Mouse (Mus musculus): ENCODE measurements around the gene Cdk15.

Gene Cdk15

DNA sequence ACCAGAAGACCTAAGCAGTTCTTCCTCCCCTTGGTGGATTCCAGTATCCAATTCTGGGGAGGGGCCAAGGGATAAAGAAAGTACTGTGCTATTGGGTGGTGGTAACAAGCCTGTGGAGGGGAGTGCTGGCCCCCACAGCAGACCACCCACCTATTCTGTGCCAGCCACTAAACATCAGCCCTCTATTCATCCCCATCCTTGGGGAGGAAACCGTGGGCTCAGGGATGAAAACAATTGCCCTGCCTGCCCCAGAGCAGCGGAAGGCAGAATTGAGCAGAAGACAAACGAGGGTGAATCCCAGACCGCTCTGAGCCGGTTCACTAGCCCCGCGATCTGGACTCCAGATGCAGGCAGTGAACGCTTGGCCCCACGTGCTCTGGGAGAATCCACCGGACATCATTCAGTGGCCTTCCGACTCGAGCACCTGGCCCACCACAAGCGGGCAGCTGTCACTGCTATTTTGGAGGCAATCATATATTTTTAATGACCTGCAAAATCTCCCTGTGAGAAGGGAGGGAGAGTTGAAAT, 119.4 kb downstream of the Cdk15 start:
- DNase-seq (ENCODE audit: low spot score in 2 of 2) = no peak

DNA sequence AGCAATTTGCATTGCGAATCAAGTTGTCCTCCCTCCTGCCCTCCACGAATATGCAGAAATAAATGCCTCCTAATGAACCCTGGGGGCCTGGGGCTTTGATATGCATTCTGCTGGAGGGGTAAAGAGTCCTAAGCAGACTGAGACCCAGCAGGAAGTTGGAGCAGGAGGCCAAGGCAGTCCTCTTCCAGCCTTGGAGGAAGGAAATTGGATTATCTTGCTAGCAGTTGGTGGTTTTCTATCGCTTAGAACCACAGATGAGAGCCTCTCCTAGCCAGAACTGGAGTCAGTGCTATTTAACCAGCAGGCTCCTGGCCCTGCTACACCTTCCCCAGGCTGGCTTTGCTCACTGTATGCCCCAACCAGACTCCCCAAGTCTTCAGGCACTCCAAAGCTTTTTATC, 119.9 kb downstream of the Cdk15 start:
- no peak for DNase-seq (ENCODE audit: low spot score in 2 of 2)

DNA sequence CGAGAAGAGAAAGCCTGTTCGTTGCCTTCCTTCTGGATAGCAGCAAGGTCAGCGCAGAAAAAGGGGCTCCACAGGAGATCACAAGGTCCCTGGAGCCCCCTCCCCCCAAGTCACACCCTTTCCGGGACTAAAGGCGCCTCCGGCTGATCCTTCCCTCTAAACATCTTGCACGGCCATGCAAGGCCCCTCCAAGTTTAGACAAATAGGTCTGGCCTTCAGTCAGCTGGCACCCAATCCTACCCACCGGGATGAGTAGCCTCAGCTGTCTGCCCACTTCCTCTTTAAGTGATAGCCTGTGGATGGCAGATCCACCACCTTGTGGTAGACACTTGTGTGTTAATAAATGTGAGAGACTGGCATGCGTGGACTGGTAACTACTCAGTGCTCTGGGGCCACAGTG, 120.6 kb downstream of the Cdk15 start:
- no peak for DNase-seq (ENCODE audit: low spot score in 2 of 2)

DNA sequence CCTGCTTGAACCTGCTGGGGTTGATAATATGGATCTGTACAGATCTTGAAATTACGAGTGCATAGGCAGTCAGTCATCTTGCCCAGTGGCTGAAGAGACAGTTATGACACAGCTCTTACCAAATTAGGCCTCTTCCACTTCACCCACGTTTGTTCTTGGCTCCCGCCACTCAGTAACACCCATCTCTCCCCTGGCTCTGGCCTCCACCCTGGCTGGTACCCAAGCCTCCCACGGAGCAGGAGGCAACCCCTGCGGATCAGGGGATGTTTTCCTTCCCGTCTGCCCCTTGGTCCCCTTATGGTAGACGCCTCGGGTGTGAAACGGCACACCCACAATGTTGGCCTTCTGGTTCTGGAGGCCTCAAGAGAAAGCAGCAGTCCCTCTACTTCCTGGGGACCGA, 124.2 kb downstream of the Cdk15 start:
- DNase-seq (ENCODE audit: low spot score in 2 of 2) = no peak

DNA sequence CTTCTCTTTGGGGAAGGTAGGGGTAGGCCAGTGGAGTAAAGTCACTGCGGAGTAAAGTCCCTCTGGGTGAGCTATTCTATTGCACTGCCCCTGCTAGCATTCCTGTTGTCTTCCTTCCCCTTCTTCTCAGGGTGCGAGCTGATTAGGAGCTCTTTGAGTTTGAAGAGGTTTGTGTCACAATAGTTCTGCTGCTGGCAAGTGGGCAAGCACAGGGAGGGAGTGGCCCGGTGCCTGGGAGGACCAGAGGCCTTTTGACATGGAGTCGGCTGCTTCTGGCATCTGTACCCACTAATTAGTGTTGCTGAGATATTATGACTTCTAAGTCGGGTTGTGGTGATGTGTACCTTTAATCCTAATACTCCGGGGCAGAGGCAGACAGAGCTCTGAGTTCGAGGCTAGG, 124.8 kb downstream of the Cdk15 start:
- DNase-seq (ENCODE audit: low spot score in 2 of 2) = no peak

DNA sequence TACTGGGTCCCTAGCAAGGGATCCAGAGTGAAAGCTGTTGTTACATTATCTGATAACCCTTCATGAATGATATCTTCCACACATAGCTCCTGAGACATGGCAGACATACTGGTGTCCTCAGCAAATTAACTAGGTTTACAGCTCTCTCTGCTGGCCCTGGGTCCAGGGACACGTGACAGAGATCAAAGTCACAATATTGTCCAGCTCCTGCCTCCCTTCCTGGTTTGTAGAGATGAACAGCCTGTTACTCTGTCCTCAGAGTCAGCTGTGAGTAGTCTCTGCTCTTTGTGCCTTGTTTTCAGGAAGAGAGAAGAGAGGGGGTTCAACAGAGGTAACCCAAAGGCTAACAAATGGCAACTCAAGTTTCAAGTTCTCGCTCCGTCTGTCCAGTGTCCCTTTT, 125.8 kb downstream of the Cdk15 start:
- DNase-seq (ENCODE audit: low spot score in 2 of 2) = no peak

DNA sequence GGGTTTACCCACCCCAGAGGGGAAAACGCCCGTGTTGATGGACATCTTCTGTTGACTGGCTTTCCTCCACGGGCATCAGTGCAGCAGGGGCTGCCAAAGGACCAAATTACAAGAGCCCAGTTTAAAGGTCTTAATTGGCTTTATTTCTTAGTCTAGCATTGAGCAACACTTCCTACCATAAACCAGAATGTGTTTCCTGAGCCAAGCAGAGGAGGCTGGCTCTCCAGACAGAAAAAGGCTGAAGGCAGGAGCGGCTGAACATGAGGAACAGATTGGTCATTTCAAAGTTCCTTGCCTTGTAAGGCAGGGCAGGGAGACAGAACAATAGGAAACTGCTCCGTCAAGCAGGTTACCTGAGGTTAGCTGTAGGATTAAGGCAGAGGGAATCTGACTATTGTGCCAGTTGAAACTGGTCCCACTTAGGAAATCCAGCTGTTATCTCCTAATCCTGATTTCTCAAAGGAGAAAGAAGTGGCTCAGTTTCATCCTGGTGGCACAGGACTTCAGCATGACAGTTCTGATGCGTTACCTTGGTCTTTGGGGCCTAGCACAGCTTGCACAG, 126.4 kb downstream of the Cdk15 start:
- DNase-seq (ENCODE audit: low spot score in 2 of 2) = no peak

DNA sequence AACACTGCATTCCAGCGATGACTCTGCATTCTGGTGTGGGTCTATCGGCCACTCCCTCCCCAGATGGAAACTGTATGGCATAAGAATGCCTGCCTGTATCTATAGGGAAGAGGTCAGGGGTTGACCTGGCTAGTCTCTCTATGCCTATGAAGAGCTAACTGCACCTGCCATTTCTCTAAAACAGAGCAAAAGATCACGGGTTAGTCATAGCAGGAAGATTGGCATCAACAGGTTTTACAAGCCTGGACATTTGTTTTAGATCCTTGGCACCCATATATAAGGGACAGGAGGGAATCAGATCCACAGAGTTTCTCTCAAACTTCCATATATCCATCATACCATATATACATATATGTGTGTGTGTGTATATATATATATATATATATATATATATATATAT, 127.7 kb downstream of the Cdk15 start:
- DNase-seq (ENCODE audit: low spot score in 2 of 2) = no peak

DNA sequence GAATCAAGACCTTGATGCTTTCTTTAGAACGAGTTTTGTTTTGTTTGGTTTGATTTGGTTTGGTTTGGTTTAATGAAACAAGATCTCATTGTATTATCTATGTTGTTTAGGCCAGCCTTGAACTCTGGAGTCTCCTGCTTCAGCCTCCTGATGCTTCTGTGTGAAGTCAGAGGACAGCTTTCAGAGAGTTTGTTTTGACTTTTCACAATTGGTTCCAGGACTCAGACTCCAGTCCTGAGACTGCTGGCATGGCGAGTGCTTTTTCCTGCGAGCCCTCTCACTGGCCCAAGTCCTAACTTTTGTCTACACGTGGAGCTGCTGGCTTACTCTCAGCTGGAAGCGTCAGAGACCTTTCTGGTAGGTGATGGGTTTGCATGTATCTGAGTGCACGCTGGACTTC, 128.9 kb downstream of the Cdk15 start:
- DNase-seq (ENCODE audit: low spot score in 2 of 2) = no peak

DNA sequence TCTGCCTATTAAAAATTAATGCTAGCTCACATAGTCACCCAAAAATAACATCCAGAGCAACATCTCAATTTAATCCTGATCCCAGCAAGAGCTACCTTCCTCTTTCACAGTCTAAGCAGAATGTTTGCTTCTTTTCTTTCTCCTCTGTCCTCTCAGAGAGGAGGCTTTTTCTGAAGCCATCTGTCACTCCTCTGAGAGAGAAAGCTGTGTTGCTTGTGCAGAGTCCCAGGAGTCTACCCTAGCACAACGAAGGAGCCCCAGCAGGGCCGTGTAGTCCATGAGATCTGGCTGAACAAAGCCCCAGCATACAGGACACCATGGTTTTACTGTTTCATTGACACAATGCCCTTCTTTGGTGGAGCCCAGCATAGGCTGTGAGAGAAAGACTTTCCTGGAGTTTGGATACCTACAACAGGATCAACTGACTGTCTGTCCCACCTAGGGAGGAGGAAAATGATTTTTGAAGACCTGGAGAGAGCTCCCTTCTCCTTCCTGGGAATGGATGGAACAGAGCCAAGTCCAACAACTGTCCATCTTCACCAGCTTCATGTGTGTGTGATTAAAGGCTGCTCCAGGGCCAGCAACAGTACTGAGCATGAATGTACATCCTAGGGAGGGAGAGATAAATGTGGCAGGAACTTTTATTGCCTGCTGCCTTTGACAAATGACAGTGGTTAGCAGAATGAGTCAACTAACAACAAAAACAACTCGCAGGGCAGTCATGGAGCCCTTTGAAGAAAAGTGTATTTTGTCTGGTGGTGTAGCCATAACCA, 131.0 kb downstream of the Cdk15 start:
- no peak for DNase-seq (ENCODE audit: low spot score in 2 of 2)

DNA sequence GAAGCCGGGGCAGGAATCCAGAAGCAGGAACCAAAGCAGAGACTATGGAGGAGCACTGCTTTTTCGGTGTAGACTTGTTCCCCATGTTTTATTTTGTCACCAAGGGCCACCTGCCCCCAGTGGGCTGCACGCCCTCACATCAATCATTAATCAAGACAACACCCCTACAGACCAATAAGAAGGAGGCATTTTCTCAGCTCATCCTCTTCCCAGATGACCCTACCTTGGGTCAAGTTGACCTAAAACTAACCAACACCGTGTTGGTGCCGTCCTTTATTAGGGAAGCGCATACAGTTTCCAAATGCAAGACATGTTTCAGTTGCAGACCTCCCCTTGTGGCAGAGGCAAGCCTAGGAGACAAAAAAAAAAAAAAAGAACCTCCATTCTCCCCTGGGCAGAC, 132.5 kb downstream of the Cdk15 start:
- no peak for DNase-seq (ENCODE audit: low spot score in 2 of 2)

DNA sequence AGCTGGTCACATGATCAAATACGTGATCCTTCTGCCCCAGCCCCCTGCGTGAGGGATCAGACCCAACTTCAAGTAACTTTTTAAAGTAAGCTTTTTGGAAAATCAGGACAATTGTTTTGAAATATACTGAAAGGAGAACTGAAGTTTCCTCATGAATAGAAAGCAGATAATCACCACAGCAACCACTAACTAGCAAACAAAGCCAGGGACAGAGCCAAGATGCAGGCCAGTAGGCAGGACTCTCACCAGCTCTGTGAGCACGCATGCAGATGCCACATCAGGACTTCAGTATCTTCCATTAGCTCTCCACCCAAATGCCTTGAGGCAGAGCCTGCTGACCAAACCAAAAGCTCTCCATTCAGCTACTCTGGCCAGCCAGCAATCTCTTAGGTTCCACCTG, 135.0 kb downstream of the Cdk15 start:
- DNase-seq (ENCODE audit: low spot score in 2 of 2) = no peak

DNA sequence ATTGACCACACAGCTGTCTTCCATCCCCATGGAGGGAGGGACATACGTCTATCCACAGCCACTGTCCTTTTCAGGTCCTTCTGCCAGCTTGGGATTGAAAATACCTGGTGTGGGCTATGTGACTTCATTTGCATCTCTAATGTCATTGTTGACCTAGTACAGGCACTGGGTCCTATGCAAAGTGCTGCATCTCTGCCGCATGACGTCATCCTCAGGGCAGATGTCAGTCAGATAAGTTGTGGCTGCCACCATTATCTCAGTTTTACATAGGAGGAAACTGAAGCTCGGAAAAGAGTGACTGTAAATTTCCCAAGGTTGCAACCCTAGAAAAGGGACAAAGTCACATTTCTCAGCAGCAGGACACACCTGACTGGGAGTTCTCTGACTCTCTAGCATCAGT, 137.4 kb downstream of the Cdk15 start:
- no peak for DNase-seq (ENCODE audit: low spot score in 2 of 2)

DNA sequence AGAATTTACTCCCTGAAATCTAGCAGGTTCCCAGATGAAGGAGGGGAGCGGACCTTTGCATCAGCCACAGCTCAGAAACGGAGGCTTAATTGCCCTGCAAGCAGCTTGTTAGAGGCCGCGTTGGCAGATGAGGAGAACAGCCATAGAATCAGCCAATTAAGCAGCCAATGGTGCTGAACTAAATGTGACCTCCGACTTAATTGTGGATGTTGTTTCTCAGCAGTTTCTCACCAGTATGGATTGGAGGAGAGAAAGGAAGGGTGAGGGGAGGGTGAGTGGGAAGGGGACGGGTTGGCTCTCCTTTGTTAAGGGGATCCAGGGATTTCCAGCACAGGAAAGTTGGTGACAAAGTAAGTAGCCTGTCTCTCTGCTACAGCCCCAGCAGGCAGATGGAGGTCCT, 137.9 kb downstream of the Cdk15 start:
- DNase-seq (ENCODE audit: low spot score in 2 of 2) = no peak

DNA sequence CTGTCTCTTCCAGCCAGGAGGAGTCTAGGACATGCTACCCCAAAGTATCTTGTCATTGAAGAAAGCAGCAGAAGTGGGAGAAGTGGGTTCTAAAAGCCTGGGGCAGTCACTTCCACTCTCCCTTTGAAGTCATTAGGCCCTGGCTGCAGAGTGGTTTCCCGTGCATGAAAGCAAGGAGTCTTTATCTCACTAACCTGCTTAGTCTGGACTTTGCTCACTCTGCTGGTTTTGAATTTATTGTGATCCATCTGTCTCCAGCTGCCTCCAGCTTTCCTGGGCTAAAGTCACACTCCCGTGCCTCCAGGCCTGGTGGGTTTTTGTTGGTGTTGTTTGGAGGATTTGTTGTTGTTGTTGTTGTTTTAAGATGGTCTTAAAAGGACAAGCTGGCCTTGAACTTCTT, 139.3 kb downstream of the Cdk15 start:
- no peak for DNase-seq (ENCODE audit: low spot score in 2 of 2)

DNA sequence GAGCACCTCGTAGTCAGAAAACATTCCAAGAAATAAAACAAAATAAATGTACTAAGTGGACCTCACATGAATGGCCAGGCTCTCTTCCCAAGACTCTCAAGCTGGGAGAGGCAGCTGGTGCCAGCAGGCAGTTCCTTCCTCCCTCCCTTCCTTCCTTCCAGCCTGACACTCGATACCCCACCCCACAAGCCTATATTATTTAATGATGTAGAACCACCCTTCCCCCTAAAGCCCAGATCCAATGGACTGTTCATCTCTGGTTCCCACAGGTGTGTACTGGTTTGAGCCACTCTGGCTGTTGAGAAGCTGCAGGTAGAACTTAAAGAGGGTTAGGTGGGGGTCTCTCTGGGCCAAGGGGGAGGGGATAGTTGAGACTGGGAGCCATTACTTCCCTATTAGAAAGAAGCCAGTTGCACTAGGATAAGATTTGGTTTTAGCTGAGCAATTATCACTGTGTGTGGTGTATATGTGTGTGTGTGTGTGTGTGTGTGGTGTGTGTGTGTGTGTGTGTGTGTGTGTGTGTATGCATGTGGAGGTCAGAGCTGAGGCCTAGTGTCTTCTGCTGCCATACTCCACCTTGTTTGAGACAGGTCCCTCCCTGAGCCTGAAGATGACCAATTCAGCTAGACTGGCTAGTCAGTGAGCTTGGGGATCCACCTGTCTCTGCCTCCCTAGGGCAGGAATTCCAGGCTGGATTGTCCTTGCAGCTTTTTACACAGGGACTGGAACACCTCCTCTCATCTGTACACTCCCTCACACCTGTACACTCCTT, 143.0 kb downstream of the Cdk15 start:
- DNase-seq (ENCODE audit: low spot score in 2 of 2) = no peak

DNA sequence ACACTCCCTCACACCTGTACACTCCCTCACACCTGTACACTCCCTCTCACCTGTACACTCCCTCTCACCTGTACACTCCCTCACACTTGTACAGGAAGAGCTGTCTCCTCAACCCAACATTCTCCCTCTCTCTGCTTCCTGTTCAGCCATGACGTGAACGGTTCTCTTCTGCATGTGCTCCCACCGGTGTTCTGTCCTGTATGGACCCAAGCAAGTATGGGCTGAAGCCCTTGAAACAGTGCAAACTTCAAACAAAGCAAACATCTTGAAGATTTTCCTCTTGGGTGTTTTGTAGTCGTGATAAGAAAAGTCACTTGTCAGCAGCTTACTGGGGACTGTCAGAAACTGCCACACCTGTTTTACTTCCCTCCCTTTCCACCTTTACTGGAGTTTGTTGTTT, 144.5 kb downstream of the Cdk15 start:
- DNase-seq (ENCODE audit: low spot score in 2 of 2) = no peak
